In the genomic region with DNA sequence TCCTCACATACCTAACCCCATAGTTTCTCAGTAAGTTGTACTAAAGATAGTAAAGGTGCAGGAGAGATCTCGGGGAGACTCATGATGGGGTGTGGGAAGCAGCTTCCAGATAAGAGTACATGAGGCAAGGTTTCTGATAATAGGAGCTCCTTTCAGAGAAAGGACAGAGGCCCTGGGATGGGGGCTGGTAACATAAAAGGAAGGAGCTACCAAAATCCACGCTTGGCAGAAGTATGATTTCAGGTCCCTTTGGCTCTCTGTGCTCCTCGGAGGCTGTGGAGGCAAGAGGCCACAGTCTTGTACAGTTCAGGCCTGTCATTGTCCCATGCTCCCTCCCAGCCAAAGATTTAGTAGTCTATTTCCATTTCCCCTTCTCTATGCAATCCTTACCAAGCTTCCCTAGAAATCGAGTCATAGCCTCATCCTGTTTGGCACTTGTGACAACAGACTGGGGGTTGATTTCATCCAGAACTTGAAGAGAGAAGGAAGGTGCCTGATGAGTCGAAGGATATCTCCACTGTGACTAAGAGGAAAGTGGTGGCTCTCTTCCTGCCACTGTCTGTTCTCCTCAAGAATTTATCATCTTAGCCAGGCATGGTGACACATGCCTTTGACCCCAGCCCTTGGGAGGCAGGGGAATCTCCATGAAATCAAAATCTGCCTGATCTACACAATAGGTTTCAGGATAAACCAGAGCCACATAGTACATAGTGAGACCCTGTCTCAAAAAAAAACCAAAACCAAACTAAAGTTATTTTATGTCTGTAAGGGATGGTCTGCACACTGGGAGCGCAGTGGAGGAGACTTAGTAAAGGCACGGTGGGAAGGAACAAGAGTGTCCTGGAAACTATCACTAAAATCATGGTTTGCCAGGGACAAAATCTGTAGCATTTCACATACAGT, we compare ENCODE assay signal across 10 mouse cellular contexts. TPM values are rescaled to one million over a fixed set of nuclear protein-coding genes. Genes with fewer than 3 reads are reported as not detected.
DNase-seq lines count a peak whose midpoint lies in the region; ATAC-seq and TF ChIP-seq lines count a peak whose summit lies in the region.
"Had no signal": no experiment of that assay in that cellular context is flagged by ENCODE, and none has a peak within 500 bp of the region (broad histone marks: within the 10 kb centered on the region; RNA-seq: fewer than 3 reads in every experiment).

No protein-coding gene starts in this region.

- WGBS in kidney, postnatal 0 days, result 70% methylated on average over 7 of the region's 7 CpGs
- WGBS in embryonic facial prominence, embryonic 12.5 days, result 83% methylated on average over 7 of the region's 7 CpGs
- WGBS in limb, embryonic 10.5 days, result 86% methylated on average over 7 of the region's 7 CpGs
- WGBS in neural tube, embryonic 13.5 days, result 80% methylated on average over 7 of the region's 7 CpGs

- H3K9ac ChIP-seq in kidney, postnatal 0 days (ENCODE audit: low read depth, low read length), result peak overlapping the region; percentile 78; the same call in 1 of the 2 replicates
- H3K9ac ChIP-seq in embryonic facial prominence, embryonic 12.5 days, result 0 out of 2 replicates have a peak overlapping the region, but pooled peaks have one; percentile 85
- peak overlapping the region; percentile 83; the same call in 1 of the 2 replicates for H3K9ac ChIP-seq in neural tube, embryonic 13.5 days

- no peaks in the 10 kb centered on the region for H3K9me3 ChIP-seq in kidney, postnatal 0 days (replicated peaks; ENCODE audit: low read length)
- no peaks in the 10 kb centered on the region for H3K9me3 ChIP-seq in embryonic facial prominence, embryonic 12.5 days
- no peaks in the 10 kb centered on the region for H3K9me3 ChIP-seq in limb, embryonic 10.5 days (replicated peaks)
- H3K9me3 ChIP-seq in neural tube, embryonic 13.5 days, result no peaks in the 10 kb centered on the region

- no peak for DNase-seq in kidney, postnatal 0 days (ENCODE audit: low spot score)
- no peak for DNase-seq in kidney, postnatal 36 days
- peak; percentile 28 for DNase-seq in limb, embryonic 10.5 days (ENCODE audit: low spot score)
- DNase-seq in gastrocnemius, adult 8-10 months (ENCODE audit: low spot score in 2 of 2), result no peak
- DNase-seq in urinary bladder, postnatal 4 days (ENCODE audit: low spot score in 2 of 2), result no peak
- DNase-seq in layer of hippocampus, adult 11-12 months (ENCODE audit: low spot score), result no peak
- DNase-seq: gastrocnemius, postnatal 36 days had no signal

- peak overlapping the region; percentile 88 for H3K27ac ChIP-seq in kidney, postnatal 0 days
- no peak overlapping the region for H3K27ac ChIP-seq in embryonic facial prominence, embryonic 12.5 days
- peak overlapping the region; percentile 97 for H3K27ac ChIP-seq in limb, embryonic 10.5 days
- no peak overlapping the region for H3K27ac ChIP-seq in neural tube, embryonic 13.5 days (replicated peaks)

- peak overlapping the region; percentile 96 for H3K4me2 ChIP-seq in kidney, postnatal 0 days (ENCODE audit: low read length)
- H3K4me2 ChIP-seq in embryonic facial prominence, embryonic 12.5 days (replicated peaks), result peak overlapping the region; percentile 96
- H3K4me2 ChIP-seq in neural tube, embryonic 13.5 days, result peak overlapping the region; percentile 99

- no peaks in the 10 kb centered on the region for H3K27me3 ChIP-seq in kidney, postnatal 0 days (ENCODE audit: insufficient read depth, low read length)
- no peaks in the 10 kb centered on the region for H3K27me3 ChIP-seq in embryonic facial prominence, embryonic 12.5 days
- no peaks in the 10 kb centered on the region for H3K27me3 ChIP-seq in limb, embryonic 10.5 days (ENCODE audit: low read depth, poor library complexity, severe bottlenecking)
- H3K27me3 ChIP-seq in neural tube, embryonic 13.5 days, result no peaks in the 10 kb centered on the region

- no peaks in the 10 kb centered on the region for H3K36me3 ChIP-seq in kidney, postnatal 0 days (ENCODE audit: insufficient read depth, low read length)
- H3K36me3 ChIP-seq in embryonic facial prominence, embryonic 12.5 days, result no peaks in the 10 kb centered on the region
- no peaks in the 10 kb centered on the region for H3K36me3 ChIP-seq in limb, embryonic 10.5 days
- no peaks in the 10 kb centered on the region for H3K36me3 ChIP-seq in neural tube, embryonic 13.5 days

- H3K4me3 ChIP-seq in kidney, postnatal 0 days (replicated peaks; ENCODE audit: low read depth, low read length), result no peak overlapping the region
- H3K4me3 ChIP-seq in embryonic facial prominence, embryonic 12.5 days, result peak overlapping the region; percentile 55
- peak overlapping the region; percentile 70 for H3K4me3 ChIP-seq in limb, embryonic 10.5 days
- H3K4me3 ChIP-seq in neural tube, embryonic 13.5 days, result peak overlapping the region; percentile 58

- H3K4me1 ChIP-seq in kidney, postnatal 0 days (replicated peaks; ENCODE audit: insufficient read depth, low read length), result peaks cover 32% of the 10 kb centered on the region
- H3K4me1 ChIP-seq in embryonic facial prominence, embryonic 12.5 days, result peaks cover 29% of the 10 kb centered on the region
- peaks cover 55% of the 10 kb centered on the region for H3K4me1 ChIP-seq in limb, embryonic 10.5 days
- peaks cover 31% of the 10 kb centered on the region for H3K4me1 ChIP-seq in neural tube, embryonic 13.5 days (replicated peaks)

- TF ChIP-seq CTCF in kidney, postnatal 0 days (IDR thresholded peaks at IDR 0.05; ENCODE audit: low read depth), result no peak

- no peak for ATAC-seq in kidney, postnatal 0 days (replicated peaks; ENCODE audit: low FRiP score, low read depth)
- ATAC-seq in embryonic facial prominence, embryonic 12.5 days (ENCODE audit: insufficient number of reproducible peaks, insufficient read depth, low FRiP score, low TSS enrichment), result no peak
- ATAC-seq in neural tube, embryonic 13.5 days (ENCODE audit: low read depth), result no peak

RNA-seq across cellular contexts. Expression of a gene that starts 1.4 kb away (rescaled TPM):
- 2.7 and 3.0 TPM in 2 replicates for polyA plus RNA-seq in kidney, postnatal 0 days (2015; fragmentation: Nextera tagmentation; extraction: Ambion mirVana)
- polyA plus RNA-seq in embryonic facial prominence, embryonic 12.5 days (2016; fragmentation: Nextera tagmentation; extraction: Ambion mirVana), result 3.7 and 4.2 TPM in 2 replicates
- 5.2 and 5.4 TPM in 2 replicates for polyA plus RNA-seq in limb, embryonic 10.5 days (2016; fragmentation: Nextera tagmentation; extraction: Ambion mirVana)
- polyA plus RNA-seq in neural tube, embryonic 13.5 days (2015; fragmentation: Nextera tagmentation; extraction: Ambion mirVana), result 2.8 and 3.1 TPM in 2 replicates
- total RNA-seq in gastrocnemius, adult 8-10 months (2022), result not detected

RNA-seq across cellular contexts. Expression of a gene that starts 4.6 kb away (rescaled TPM):
- polyA plus RNA-seq in kidney, postnatal 0 days (2015; fragmentation: Nextera tagmentation; extraction: Ambion mirVana), result 266 and 282 TPM in 2 replicates
- polyA plus RNA-seq in embryonic facial prominence, embryonic 12.5 days (2016; fragmentation: Nextera tagmentation; extraction: Ambion mirVana), result 205 and 211 TPM in 2 replicates
- polyA plus RNA-seq in limb, embryonic 10.5 days (2016; fragmentation: Nextera tagmentation; extraction: Ambion mirVana), result 174 and 186 TPM in 2 replicates
- 132 and 145 TPM in 2 replicates for polyA plus RNA-seq in neural tube, embryonic 13.5 days (2015; fragmentation: Nextera tagmentation; extraction: Ambion mirVana)
- total RNA-seq in gastrocnemius, adult 8-10 months (2022), result 1 to 10 TPM; 5.2 to 9.0 (median 6.6) TPM

RNA-seq across cellular contexts. Expression of a gene that starts 13.7 kb away (rescaled TPM):
- polyA plus RNA-seq in kidney, postnatal 0 days (2015; fragmentation: Nextera tagmentation; extraction: Ambion mirVana), result 227 and 244 TPM in 2 replicates
- 471 and 492 TPM in 2 replicates for polyA plus RNA-seq in embryonic facial prominence, embryonic 12.5 days (2016; fragmentation: Nextera tagmentation; extraction: Ambion mirVana)
- polyA plus RNA-seq in limb, embryonic 10.5 days (2016; fragmentation: Nextera tagmentation; extraction: Ambion mirVana), result 453 and 568 TPM in 2 replicates
- 417 and 431 TPM in 2 replicates for polyA plus RNA-seq in neural tube, embryonic 13.5 days (2015; fragmentation: Nextera tagmentation; extraction: Ambion mirVana)
- total RNA-seq in gastrocnemius, adult 8-10 months (2022), result 1 to 10 TPM; 4.3 to 6.2 (median 5.1) TPM

RNA-seq across cellular contexts. Expression of a gene that starts 17.3 kb away (rescaled TPM):
- polyA plus RNA-seq in kidney, postnatal 0 days (2015; fragmentation: Nextera tagmentation; extraction: Ambion mirVana), result 2.3 and 3.7 TPM in 2 replicates
- polyA plus RNA-seq in embryonic facial prominence, embryonic 12.5 days (2016; fragmentation: Nextera tagmentation; extraction: Ambion mirVana), result 8.7 and 9.5 TPM in 2 replicates
- polyA plus RNA-seq in limb, embryonic 10.5 days (2016; fragmentation: Nextera tagmentation; extraction: Ambion mirVana), result 1.2 and 1.4 TPM in 2 replicates
- polyA plus RNA-seq in neural tube, embryonic 13.5 days (2015; fragmentation: Nextera tagmentation; extraction: Ambion mirVana), result 2.5 and 2.6 TPM in 2 replicates
- not detected for total RNA-seq in gastrocnemius, adult 8-10 months (2022)
- total RNA-seq: gastrocnemius, postnatal 36 days had no signal

RNA-seq across cellular contexts. Expression of a gene that starts 20.0 kb away (rescaled TPM):
- polyA plus RNA-seq in kidney, postnatal 0 days (2015; fragmentation: Nextera tagmentation; extraction: Ambion mirVana), result not detected in 2 replicates
- not detected in 2 replicates for polyA plus RNA-seq in embryonic facial prominence, embryonic 12.5 days (2016; fragmentation: Nextera tagmentation; extraction: Ambion mirVana)
- not detected in 2 replicates for polyA plus RNA-seq in limb, embryonic 10.5 days (2016; fragmentation: Nextera tagmentation; extraction: Ambion mirVana)
- polyA plus RNA-seq in neural tube, embryonic 13.5 days (2015; fragmentation: Nextera tagmentation; extraction: Ambion mirVana), result 0.54 TPM in 1 of 2 replicates, not detected in the other
- not detected for total RNA-seq in gastrocnemius, adult 8-10 months (2022)
- total RNA-seq: gastrocnemius, postnatal 36 days; neutrophil, adult 5-6 weeks had no signal

Comparison
In these comparisons a context has a peak if more than half of its experiments do, and no peak if none do; other contexts are left out.
1. H3K27ac ChIP-seq: peak in kidney, postnatal 0 days (single experiment) and limb, embryonic 10.5 days (single experiment); none in embryonic facial prominence, embryonic 12.5 days (single experiment) and neural tube, embryonic 13.5 days (single experiment).
2. Peak in every context shown above with its lines, with median percentiles within 50 percentile points of each other: H3K4me2 ChIP-seq and H3K9ac ChIP-seq.